Mouse (Mus musculus): ENCODE measurements at regions not wholly inside any gene's neighbourhood (a gene's known extent, or its start where the extent isn't known, plus 50 kb on each side); places are given as distances from the start of the nearest gene placed in this dataset.

GRCm38 (mm10) chr15:62327481-62327880 lies 1404.7 kb upstream of the A1bg start:
- TF ChIP-seq MAZ (IDR thresholded peaks at IDR 0.05; ENCODE audit: low read depth, low read length) (no peak), E2F4 (IDR thresholded peaks at IDR 0.05; ENCODE audit: insufficient replicate concordance, low read depth, low read length) (no peak), POLR2A (IDR thresholded peaks at IDR 0.05; ENCODE audit: low read depth, low read length) (no peak), RCOR1 (conservative IDR thresholded peaks at IDR 0.05; ENCODE audit: low read depth, low read length) (no peak), SIN3A (IDR thresholded peaks at IDR 0.05; ENCODE audit: low read length) (no peak), USF2 (conservative IDR thresholded peaks at IDR 0.05; ENCODE audit: low read depth, low read length) (no peak), RAD21 (IDR thresholded peaks at IDR 0.05; ENCODE audit: low read depth, low read length) (peak; percentile 9), GABPA (IDR thresholded peaks at IDR 0.05; ENCODE audit: insufficient replicate concordance, low read depth, low read length) (no peak), MAFK (IDR thresholded peaks at IDR 0.05; ENCODE audit: insufficient replicate concordance, low read length) (no peak), ETS1 (conservative IDR thresholded peaks at IDR 0.05; ENCODE audit: low read depth, low read length) (peak; percentile 79; the same call in 1 of the 2 replicates)
